Mouse (Mus musculus) stomach, postnatal 0 days (tissue): ENCODE measurements at regions not wholly inside any gene's neighbourhood (a gene's known extent, or its start where the extent isn't known, plus 50 kb on each side); places are given as distances from the start of the nearest gene placed in this dataset.
"Not testable (repeated sequence)": the region's sequence is repeated elsewhere in the genome, so short reads cannot be mapped to it uniquely, and the experiment has no call there.

Experiments
- ATAC-seq: fragments of 200-750 bp; cut with Nextera tagmentation; 2 replicates; pipeline ENCODE4 v1.8.0; 2017; ENCODE audit not compliant: low FRiP score, low TSS enrichment
- DNase-seq: peaks from one replicate; pipeline ENCODE4 v3.0.0-alpha.2; 2016; ENCODE audit warnings: low spot score
- H3K27ac ChIP-seq: fragments of 300-500 bp; sonication (generic); replicated peaks from 2 replicates; pipeline ENCODE4 v1.5.1; 2014; ENCODE audit warnings: mild to moderate bottlenecking, control low read depth
- H3K27me3 ChIP-seq: fragments of 300-500 bp; sonication (generic); 2 replicates; pipeline ENCODE4 v1.6.1; 2014; ENCODE audit warnings: low read length; ENCODE audit not compliant: control insufficient read depth, insufficient read depth
- H3K36me3 ChIP-seq: fragments of 300-500 bp; sonication (generic); 2 replicates; pipeline ENCODE4 v1.6.1; 2014; ENCODE audit warnings: low read length, mixed read lengths; ENCODE audit not compliant: control insufficient read depth, insufficient read depth
- H3K4me1 ChIP-seq: fragments of 300-500 bp; sonication (generic); replicated peaks from 2 replicates; pipeline ENCODE4 v1.6.1; 2014; ENCODE audit warnings: antibody characterized with exemption; ENCODE audit not compliant: control insufficient read depth, insufficient read depth
- H3K4me2 ChIP-seq: fragments of 300-500 bp; sonication (generic); replicated peaks from 2 replicates; pipeline ENCODE4 v1.6.1; 2014; ENCODE audit warnings: low read depth, mild to moderate bottlenecking, control low read depth, moderate library complexity
- H3K4me3 ChIP-seq: fragments of 300-500 bp; sonication (generic); 2 replicates; pipeline ENCODE4 v1.5.1; 2014; ENCODE audit warnings: low read depth, low read length, control low read depth
- H3K9ac ChIP-seq: fragments of 300-500 bp; sonication (generic); 2 replicates; pipeline ENCODE4 v1.6.1; 2014; ENCODE audit warnings: mild to moderate bottlenecking, low read length, control low read depth, mixed read lengths
- H3K9me3 ChIP-seq: fragments of 300-500 bp; sonication (generic); 2 replicates; pipeline ENCODE4 v1.6.1; 2016; ENCODE audit warnings: low read length; ENCODE audit not compliant: control insufficient read depth
- CTCF ChIP-seq: IDR thresholded peaks from 2 replicates; pipeline ENCODE4 v1.5.1; 2016; ENCODE audit warnings: antibody characterized with exemption, low read depth, mild to moderate bottlenecking, moderate library complexity
- EP300 ChIP-seq: optimal IDR thresholded peaks from 2 replicates; pipeline ENCODE3; 2016; ENCODE audit warnings: antibody characterized with exemption
- WGBS: fragments of 180-500 bp; shearing (Covaris S2); extraction: QIAGEN DNeasy Blood & Tissue Kit; methylation state at CpG from one replicate; pipeline ENCODE4 v1.1.7; 2014; 5-methylcytosine and 5-hydroxymethylcytosine counted together

- H3K4me1 ChIP-seq, H3K27me3 ChIP-seq, H3K4me2 ChIP-seq, H3K4me3 ChIP-seq, H3K9me3 ChIP-seq, H3K36me3 ChIP-seq, ATAC-seq, H3K27ac ChIP-seq, H3K9ac ChIP-seq: not testable (repeated sequence)
- peak; percentile 18 for DNase-seq
- WGBS = 75% methylated on average over 9 of the region's 13 CpGs
- peak; percentile 37 for TF ChIP-seq CTCF
These were observed 140.2 kb downstream of the Pls3 start for GRCm38 (mm10) chrX:75734628-75735302.

DNA sequence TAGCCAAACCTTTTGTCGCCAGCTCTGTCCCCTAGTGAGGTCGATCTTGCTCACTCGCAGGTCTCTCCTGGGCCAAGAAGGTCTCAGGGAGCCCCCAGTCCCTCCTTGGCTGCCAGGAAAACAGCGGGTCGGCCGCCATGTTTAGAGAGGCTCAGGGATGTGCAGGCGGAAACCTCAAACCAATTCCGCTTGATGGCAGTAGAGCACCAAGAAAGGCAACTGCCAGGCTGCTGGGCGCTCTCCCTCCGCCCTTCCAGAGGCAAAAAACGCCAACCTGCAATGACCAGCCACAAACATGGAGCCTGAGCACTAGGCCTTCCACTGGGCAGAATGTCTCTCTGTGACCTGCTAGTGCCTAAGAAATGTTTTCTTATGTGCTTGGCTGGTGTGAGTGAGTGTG, 141.3 kb downstream of the Pls3 start:
- not testable (repeated sequence) for H3K9me3 ChIP-seq, H3K4me3 ChIP-seq, H3K27me3 ChIP-seq, H3K36me3 ChIP-seq, H3K4me2 ChIP-seq, ATAC-seq, H3K9ac ChIP-seq, H3K4me1 ChIP-seq, H3K27ac ChIP-seq
- peak; percentile 59 for TF ChIP-seq CTCF
- WGBS = 80% methylated on average over 11 of the region's 11 CpGs
- DNase-seq = peak; percentile 21

DNA sequence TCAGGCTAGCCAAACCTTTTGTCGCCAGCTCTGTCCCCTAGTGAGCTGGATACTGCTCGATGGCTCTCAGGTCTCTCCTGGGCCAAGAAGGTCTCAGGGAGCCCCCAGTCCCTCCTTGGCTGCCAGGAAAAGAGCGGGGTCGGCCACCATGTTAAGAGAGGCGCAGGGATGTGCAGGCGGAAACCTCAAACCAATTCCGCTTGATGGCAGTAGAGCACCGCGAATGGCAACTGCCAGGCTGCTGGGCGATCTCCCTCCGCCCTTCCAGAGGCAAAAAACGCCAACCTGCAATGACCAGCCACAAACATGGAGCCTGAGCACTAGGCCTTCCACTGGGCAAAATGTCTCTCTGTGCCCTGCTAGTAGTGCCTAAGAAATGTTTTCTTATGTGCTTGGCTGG, 145.2 kb downstream of the Pls3 start:
- not testable (repeated sequence) for H3K27ac ChIP-seq, ATAC-seq, H3K9ac ChIP-seq, H3K27me3 ChIP-seq, H3K36me3 ChIP-seq, H3K9me3 ChIP-seq, DNase-seq, H3K4me1 ChIP-seq, H3K4me2 ChIP-seq, H3K4me3 ChIP-seq
- peak; percentile 48 for TF ChIP-seq CTCF
- 76% methylated on average over 11 of the region's 12 CpGs for WGBS

DNA sequence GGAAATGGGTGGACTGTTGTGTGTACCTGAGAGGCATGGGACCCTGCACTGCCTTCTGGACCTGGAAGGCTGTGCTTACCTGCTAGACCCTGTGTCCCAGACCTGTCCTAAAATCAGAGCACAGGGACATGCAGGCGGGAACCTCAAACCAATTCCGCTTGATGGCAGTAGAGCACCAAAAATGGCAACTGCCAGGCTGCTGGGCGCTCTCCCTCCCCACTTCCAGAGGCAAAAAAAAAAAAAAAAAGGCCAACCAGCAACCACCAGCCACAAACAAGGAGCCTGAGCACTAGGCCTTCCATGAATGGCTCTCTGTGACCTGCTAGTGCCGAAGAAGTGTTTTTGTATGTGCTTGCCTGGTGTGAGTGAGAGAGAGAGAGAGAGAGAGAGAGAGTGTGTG, 146.5 kb downstream of the Pls3 start:
- no peak for TF ChIP-seq EP300
- TF ChIP-seq CTCF = peak; percentile 48
- no peaks in the 10 kb centered on the region for H3K36me3 ChIP-seq
- no peaks in the 10 kb centered on the region for H3K4me1 ChIP-seq
- H3K4me3 ChIP-seq = no peak overlapping the region
- DNase-seq (peak; percentile 13), ATAC-seq (no peak)
- H3K4me2 ChIP-seq = no peak overlapping the region
- no peak overlapping the region for H3K27ac ChIP-seq
- no peaks in the 10 kb centered on the region for H3K9me3 ChIP-seq
- WGBS = 81% methylated on average over 4 of the region's 4 CpGs
- no peak overlapping the region for H3K9ac ChIP-seq
- no peaks in the 10 kb centered on the region for H3K27me3 ChIP-seq

DNA sequence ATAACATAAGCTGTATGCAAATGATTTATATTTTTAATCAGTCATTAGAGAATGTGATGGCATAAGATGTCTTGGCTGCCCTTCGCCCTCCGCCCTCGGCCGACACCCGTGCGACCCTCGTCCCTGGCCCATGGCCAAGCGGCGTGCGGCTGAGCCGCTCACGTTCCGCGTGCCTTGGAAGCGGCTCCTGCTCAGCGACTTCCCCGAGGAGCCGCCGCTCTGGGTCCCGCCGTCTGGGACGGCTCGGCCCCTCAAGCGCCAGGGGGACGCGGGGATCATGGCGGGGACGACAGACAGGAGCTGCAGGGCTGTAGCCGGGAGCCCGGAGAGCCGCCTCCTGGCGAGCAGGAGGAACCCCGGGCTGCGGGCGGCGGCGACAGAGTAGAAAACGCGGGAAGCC, 145.5 kb upstream of the Rab39b start:
- H3K27ac ChIP-seq, H3K4me3 ChIP-seq, ATAC-seq, H3K36me3 ChIP-seq, H3K4me2 ChIP-seq, DNase-seq, H3K27me3 ChIP-seq, H3K4me1 ChIP-seq, H3K9me3 ChIP-seq, H3K9ac ChIP-seq: not testable (repeated sequence)
- 66% methylated on average over 24 of the region's 39 CpGs for WGBS

DNA sequence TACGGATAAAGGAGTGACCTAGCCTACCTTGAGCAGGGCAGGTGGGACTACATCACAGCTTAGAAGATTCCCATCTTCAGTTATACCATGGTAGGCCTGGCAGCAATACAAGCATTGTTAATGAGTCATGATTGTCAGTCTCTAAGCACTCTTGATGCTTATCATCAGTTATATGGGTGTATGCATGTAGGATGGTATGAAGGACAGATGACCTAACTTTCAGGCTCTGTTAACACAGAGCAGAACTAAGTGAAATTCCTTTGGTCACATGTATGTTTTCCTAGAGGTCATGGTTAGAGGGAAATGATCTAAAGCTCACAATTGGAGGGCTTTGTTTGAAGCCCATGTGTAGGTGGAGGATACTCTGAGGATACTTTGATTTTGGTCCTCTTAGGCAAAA, 121.9 kb upstream of the Rab39b start:
- ATAC-seq = no peak
- Histone ChIP-seq H3K9me3 (no peaks in the 10 kb centered on the region), H3K27me3 (no peaks in the 10 kb centered on the region; the same call in 1 of the 2 replicates), H3K27ac (no peak overlapping the region), H3K9ac (no peak overlapping the region), H3K4me2 (no peak overlapping the region), H3K4me1 (no peaks in the 10 kb centered on the region), H3K36me3 (no peaks in the 10 kb centered on the region), H3K4me3 (no peak overlapping the region)
- no peak for TF ChIP-seq CTCF
- no peak for TF ChIP-seq EP300
- no peak for DNase-seq
- 29% methylated on average over 1 of the region's 1 CpGs for WGBS

DNA sequence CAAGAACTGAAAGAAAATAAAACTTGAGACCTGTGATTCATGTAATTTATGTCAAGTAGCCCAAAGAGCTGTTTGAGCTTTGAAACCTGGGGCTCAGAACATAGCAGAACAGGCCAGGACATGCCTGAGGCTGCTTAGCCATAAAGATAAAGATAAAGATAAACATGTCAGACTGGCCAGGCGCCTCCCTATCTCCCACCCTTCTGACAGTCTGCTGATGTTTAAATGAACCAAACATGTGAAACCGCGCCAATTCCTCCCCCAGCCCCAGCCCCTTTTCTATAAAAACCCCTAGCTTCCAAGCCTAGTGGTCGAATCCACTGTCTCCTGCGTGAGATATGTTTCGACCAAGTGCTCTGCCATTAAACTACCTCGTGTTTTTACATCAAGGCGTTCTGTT, 97.2 kb upstream of the Rab39b start:
- H3K36me3 ChIP-seq, H3K27ac ChIP-seq, DNase-seq, ATAC-seq, H3K9me3 ChIP-seq, H3K4me2 ChIP-seq, H3K27me3 ChIP-seq, H3K9ac ChIP-seq, H3K4me3 ChIP-seq, H3K4me1 ChIP-seq: not testable (repeated sequence)
- 93% methylated on average over 8 of the region's 8 CpGs for WGBS
